Mouse (Mus musculus): ENCODE data around the gene Pcf11.

The Pcf11 gene

DNA sequence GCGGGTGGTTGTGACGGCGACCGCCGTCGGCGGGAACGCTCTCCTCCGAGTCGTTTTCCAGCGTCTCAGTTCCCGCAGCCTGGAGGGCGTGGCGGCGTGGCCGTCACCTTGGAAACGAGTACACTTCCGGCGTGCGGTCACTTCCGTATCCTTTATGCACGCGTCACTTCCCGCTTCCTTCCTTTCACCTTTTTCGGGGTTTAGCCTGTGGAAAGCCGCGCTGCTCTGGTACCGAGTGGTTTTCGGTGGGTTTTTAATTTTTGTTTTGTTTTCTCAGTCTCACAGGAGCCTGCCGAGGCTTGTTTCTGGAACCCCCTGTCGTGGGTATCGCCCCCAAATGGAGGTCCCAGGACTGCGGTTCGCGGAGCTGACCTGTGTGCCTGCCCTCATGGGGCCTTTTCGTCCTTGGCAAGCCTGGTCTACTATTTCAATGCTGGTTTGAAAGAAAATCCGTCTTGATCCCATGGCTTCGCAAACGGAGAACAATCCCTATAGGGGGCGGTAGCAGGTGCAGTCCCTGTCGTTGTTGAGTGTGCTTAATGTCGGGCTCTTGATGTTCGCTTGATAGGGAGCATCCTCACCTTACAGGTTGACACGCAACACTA, 32.6 kb downstream of the Pcf11 start, which contains the start of gene Ankrd42:
Ankrd42 (minus strand) TSS at position 122 of the 605 bp plus-strand sequence.
- peak; percentile 82 for DNase-seq (ENCODE audit: low read depth, low spot score)

DNA sequence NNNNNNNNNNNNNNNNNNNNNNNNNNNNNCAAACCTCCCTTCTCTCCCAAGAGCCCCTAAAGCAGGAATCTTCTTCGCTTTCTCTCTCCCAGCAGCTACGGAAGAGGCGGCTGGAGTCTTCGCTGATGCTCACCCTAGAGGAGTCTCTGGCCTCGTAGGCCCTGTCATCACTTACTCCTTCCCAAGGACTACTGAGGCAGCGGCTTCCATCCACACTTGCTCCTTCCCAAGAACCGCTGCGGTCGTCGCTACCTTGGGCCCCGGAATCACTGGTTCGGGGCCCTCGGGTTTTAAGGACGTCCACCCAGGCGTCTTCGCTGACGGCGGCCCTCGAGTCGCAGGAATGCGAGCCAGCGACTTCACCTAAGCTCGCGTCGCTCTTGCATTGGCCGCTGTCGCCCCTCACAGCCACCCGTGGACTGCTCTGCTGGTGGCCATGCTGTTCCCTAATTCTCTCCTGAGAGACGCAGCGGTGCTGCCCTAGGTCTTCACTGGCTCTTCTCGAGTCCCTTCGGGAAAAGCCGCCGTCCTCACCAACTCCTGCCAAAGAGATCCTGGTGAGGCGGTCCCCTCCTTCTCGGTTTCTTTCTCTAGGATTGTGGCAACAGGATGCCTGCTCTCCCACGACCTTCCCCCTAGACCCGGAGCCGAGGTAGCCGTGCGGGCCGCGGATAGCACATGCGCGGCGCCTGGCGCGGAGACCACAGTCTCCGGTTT, 33.3 kb downstream of the Pcf11 start:
- DNase-seq (ENCODE audit: low read depth, low spot score) = no peak

DNA sequence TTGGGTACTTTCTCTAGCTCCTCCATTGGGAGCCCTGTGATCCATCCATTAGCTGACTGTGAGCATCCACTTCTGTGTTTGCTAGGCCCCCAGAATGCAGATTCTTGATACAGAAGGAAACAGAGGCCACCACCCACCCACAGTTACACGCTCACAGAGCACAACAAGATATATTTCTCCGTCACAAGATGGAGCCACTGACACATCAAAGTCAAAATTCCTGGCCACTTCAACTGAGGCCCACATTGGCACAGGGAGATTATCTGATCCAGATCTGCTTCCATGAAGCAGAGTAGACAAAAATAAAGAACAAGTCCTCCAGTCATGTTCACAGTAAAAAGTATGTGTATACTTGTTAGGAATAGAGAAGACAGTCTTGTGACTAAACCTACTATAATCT, 39.6 kb downstream of the Pcf11 start:
- DNase-seq (ENCODE audit: low read depth, low spot score) = no peak

DNA sequence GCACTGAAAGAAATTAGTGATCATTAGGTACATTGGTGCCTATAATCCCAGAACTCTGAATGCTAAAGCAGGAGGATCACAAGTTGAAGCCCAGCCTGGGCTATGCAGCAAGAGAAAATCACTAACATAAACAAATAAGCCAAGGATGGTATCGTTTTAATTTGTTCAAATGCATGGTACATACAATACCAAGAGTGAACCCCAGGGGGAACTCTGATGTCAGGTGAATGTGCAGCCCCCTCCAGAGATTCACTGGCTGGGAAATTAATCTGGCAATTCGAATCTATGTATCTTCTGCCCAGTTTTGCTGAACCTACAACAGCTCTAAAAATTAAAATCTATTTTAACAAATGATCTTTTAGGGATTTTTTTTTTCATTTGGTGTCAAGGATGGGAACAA, 45.2 kb downstream of the Pcf11 start:
- DNase-seq (ENCODE audit: low read depth, low spot score) = no peak

DNA sequence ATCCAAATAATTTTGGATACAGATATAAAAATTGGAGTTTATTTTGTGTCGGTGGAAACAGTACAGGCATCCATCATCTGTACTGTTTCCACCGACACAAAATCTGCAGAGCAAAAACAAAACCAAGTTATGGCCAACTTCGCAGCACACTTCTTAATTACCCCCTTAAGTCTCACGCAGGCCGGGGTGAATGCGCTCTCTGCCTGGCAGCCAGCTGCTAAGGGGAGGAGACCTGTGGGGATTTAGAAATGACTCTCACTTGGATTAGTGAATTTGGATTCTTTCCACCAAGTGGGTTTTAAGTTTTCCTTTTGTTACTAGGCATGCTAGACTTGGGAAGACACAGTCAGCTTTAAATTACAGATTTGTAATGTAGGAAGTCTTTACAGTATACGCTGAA, 58.9 kb downstream of the Pcf11 start:
- no peak for DNase-seq (ENCODE audit: low read depth, low spot score)

DNA sequence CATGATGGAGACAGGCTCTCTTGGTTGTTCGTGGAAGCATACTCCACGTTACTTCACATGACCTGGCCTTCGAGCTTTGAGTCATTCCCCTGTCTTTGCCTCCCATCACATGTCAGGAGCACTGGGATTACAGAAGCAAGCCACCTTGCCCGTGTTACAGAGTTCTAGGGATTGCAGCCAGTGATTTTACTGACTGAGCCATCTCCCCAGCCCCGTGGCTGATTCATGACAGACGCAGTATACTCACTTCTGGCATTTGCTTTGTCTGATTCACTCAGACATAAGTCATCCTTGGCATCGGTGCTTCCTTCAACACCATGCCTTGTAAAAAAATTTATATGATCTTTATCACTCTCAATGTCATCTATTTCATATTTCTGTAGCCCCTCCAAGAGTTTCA, 64.8 kb downstream of the Pcf11 start:
- DNase-seq (ENCODE audit: low read depth, low spot score) = no peak
